Mouse (Mus musculus): ENCODE measurements around the gene Clpx. TPM values are rescaled to one million over a fixed set of nuclear protein-coding genes. Genes with fewer than 3 reads are reported as not detected.
"Not testable (repeated sequence)": the region's sequence is repeated elsewhere in the genome, so short reads cannot be mapped to it uniquely, and the experiment has no call there.

The Clpx gene
- polyA plus RNA-seq, 1 experiment from 2014 or later, result 51.3 TPM

DNA sequence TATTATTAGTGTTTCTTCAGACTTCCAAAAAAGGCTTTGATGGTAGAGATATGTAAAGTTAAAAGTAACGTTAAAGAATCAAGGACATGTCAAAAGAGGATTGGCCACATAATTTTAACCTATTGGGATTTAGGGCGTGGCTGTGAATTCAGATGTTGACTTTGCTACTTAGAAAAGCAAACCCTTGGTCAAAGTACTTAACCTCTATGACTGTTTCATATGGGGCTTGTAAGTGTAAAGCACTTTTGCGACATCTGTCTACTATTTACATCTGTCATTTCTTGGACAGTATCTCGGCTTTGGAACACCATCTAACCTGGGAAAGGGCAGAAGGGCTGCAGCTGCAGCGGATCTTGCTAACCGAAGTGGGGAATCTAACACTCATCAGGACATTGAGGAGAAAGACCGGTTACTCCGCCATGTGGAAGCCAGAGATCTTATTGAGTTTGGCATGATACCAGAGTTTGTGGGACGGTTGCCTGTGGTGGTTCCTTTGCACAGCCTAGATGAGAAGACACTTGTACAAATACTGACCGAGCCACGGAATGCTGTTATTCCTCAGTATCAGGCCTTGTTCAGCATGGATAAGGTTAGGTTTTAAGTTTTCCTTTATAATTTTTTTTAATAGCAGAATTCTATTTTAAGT is 28.3 kb downstream of the Clpx start:
- H3K4me3 ChIP-seq (ENCODE audit: low read depth, low read length), result no peak overlapping the region
- H3K4me2 ChIP-seq (ENCODE audit: low read depth, low read length, severe bottlenecking), result no peak overlapping the region
- no peak overlapping the region for H3K27ac ChIP-seq (ENCODE audit: low read depth, low read length)
- H3K36me3 ChIP-seq (ENCODE audit: control insufficient read depth, insufficient read depth, low read length), result peaks cover 6% of the 10 kb centered on the region; the same call in 1 of the 2 replicates
- no peaks in the 10 kb centered on the region for H3K27me3 ChIP-seq (ENCODE audit: control insufficient read depth, insufficient read depth, low read length)
- ATAC-seq (replicated peaks; ENCODE audit: low FRiP score) (no peak), DNase-seq (ENCODE audit: low spot score) (no peak)
- H3K4me1 ChIP-seq (replicated peaks; ENCODE audit: control insufficient read depth, insufficient read depth, low read length), result no peaks in the 10 kb centered on the region
- no peaks in the 10 kb centered on the region for H3K9me3 ChIP-seq (ENCODE audit: control insufficient read depth, low read length)
- no peak overlapping the region for H3K9ac ChIP-seq (ENCODE audit: low read length)
- WGBS, result 94% methylated on average over 11 of the region's 11 CpGs

DNA sequence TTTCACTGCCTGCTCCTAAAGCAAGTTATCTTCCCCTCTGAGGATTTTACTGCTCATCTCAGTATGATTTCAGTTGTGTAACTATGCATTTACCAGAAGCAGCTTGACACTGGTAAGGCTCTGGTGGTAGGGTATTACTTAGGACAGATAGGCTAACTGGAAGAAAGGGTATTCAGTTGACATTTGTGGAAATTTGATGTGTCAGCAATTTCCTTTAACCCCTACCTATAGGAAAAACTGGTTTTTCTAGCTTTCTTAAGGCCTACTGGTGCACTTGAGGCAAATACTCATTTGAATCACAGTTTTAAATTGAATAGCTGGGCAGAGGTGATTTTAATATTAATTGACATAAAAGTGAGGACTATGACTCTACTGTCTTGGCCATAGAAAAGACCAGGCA is 31.9 kb downstream of the Clpx start:
- H3K4me1 ChIP-seq (replicated peaks; ENCODE audit: control insufficient read depth, insufficient read depth, low read length), result no peaks in the 10 kb centered on the region
- no peaks in the 10 kb centered on the region for H3K9me3 ChIP-seq (ENCODE audit: control insufficient read depth, low read length)
- ATAC-seq (replicated peaks; ENCODE audit: low FRiP score) (no peak), DNase-seq (ENCODE audit: low spot score) (no peak)
- no peak overlapping the region for H3K4me3 ChIP-seq (ENCODE audit: low read depth, low read length)
- peaks cover 6% of the 10 kb centered on the region; the same call in 1 of the 2 replicates for H3K36me3 ChIP-seq (ENCODE audit: control insufficient read depth, insufficient read depth, low read length)
- H3K27me3 ChIP-seq (ENCODE audit: control insufficient read depth, insufficient read depth, low read length), result no peaks in the 10 kb centered on the region
- H3K9ac ChIP-seq (ENCODE audit: low read length), result no peak overlapping the region
- no peak overlapping the region for H3K27ac ChIP-seq (ENCODE audit: low read depth, low read length)
- no peak overlapping the region for H3K4me2 ChIP-seq (ENCODE audit: low read depth, low read length, severe bottlenecking)

- Histone ChIP-seq H3K36me3 (ENCODE audit: control insufficient read depth, insufficient read depth, low read length) (peaks cover 5% of the 10 kb centered on the region; the same call in 1 of the 2 replicates), H3K4me1 (replicated peaks; ENCODE audit: control insufficient read depth, insufficient read depth, low read length) (no peaks in the 10 kb centered on the region), H3K27ac (ENCODE audit: low read depth, low read length) (no peak overlapping the region), H3K4me2 (ENCODE audit: low read depth, low read length, severe bottlenecking) (no peak overlapping the region), H3K27me3 (ENCODE audit: control insufficient read depth, insufficient read depth, low read length) (no peaks in the 10 kb centered on the region), H3K4me3 (ENCODE audit: low read depth, low read length) (no peak overlapping the region), H3K9me3 (ENCODE audit: control insufficient read depth, low read length) (no peaks in the 10 kb centered on the region), H3K9ac (ENCODE audit: low read length) (no peak overlapping the region)
- WGBS, result 96% methylated on average over 2 of the region's 2 CpGs
- ATAC-seq (replicated peaks; ENCODE audit: low FRiP score) (no peak), DNase-seq (ENCODE audit: low spot score) (no peak)
Measured at GRCm38 (mm10) chr9:65327371-65327770, 33.3 kb downstream of the Clpx start.

GRCm38 (mm10) chr9:65333958-65334357 is 39.9 kb downstream of the Clpx start:
- WGBS, result 87% methylated on average over 5 of the region's 5 CpGs
- ATAC-seq (replicated peaks; ENCODE audit: low FRiP score), result no peak

DNA sequence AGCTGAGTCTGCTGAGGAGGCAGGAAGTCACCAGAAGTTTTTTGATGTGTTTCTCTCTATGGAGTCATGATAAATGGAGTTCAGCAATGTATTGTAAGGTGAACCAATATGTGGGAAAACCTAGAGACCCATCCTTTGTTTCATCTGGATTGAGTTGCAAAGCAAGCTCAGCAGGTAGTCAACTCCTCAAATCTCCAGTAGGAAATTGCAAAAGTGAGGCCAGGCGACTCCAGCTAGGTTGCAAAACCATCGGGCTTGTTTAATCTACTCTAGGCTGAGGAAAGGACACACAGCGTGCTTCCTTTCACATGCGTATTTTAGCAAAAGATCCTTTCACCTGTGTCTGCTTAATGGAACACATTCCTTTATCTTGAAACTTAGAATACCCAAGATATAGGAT is 45.1 kb downstream of the Clpx start:
- no peaks in the 10 kb centered on the region for H3K27me3 ChIP-seq (ENCODE audit: control insufficient read depth, insufficient read depth, low read length)
- 81% methylated on average over 4 of the region's 4 CpGs for WGBS
- H3K27ac ChIP-seq (ENCODE audit: low read depth, low read length), result no peak overlapping the region
- H3K4me1 ChIP-seq (replicated peaks; ENCODE audit: control insufficient read depth, insufficient read depth, low read length), result no peaks in the 10 kb centered on the region
- H3K4me2 ChIP-seq (ENCODE audit: low read depth, low read length, severe bottlenecking), result no peak overlapping the region
- H3K9me3 ChIP-seq (ENCODE audit: control insufficient read depth, low read length), result no peaks in the 10 kb centered on the region
- ATAC-seq (replicated peaks; ENCODE audit: low FRiP score) (no peak), DNase-seq (ENCODE audit: low spot score) (no peak)
- no peak overlapping the region for H3K4me3 ChIP-seq (ENCODE audit: low read depth, low read length)
- H3K36me3 ChIP-seq (ENCODE audit: control insufficient read depth, insufficient read depth, low read length), result no peaks in the 10 kb centered on the region
- H3K9ac ChIP-seq (ENCODE audit: low read length), result no peak overlapping the region

More at GRCm38 (mm10) chr9:65333958-65334357, 39.9 kb downstream of the Clpx start:
- DNase-seq (ENCODE audit: low spot score), result no peak
- Histone ChIP-seq H3K4me2 (ENCODE audit: low read depth, low read length, severe bottlenecking) (no peak overlapping the region), H3K4me1 (replicated peaks; ENCODE audit: control insufficient read depth, insufficient read depth, low read length) (no peaks in the 10 kb centered on the region), H3K9ac (ENCODE audit: low read length) (no peak overlapping the region), H3K27me3 (ENCODE audit: control insufficient read depth, insufficient read depth, low read length) (no peaks in the 10 kb centered on the region), H3K27ac (ENCODE audit: low read depth, low read length) (no peak overlapping the region), H3K9me3 (ENCODE audit: control insufficient read depth, low read length) (no peaks in the 10 kb centered on the region), H3K4me3 (ENCODE audit: low read depth, low read length) (no peak overlapping the region), H3K36me3 (ENCODE audit: control insufficient read depth, insufficient read depth, low read length) (no peaks in the 10 kb centered on the region; the same call in 1 of the 2 replicates)

DNA sequence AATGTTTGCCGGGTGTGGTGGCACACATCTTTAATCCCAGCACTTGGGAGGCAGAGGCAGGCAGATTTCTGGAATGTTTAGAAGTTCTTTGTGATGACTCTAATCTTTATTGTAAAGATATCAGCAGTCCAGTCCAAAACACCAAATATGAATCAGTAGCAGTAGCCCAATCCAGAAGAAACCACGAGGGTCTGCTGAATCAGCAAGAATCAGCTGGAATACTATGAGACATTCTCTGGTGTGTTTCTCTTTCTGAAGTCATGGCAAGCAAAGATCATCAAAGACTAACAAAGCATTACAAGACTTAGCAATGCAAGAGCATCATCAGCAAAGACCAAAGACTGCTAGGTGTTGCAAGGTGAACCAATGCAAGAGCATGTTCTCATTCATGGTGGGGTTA is 46.4 kb downstream of the Clpx start:
- ATAC-seq (replicated peaks; ENCODE audit: low FRiP score), result no peak
- Histone ChIP-seq H3K36me3 (ENCODE audit: control insufficient read depth, insufficient read depth, low read length) (no peaks in the 10 kb centered on the region), H3K9ac (ENCODE audit: low read length) (no peak overlapping the region), H3K27me3 (ENCODE audit: control insufficient read depth, insufficient read depth, low read length) (no peaks in the 10 kb centered on the region), H3K4me3 (ENCODE audit: low read depth, low read length) (no peak overlapping the region), H3K4me2 (ENCODE audit: low read depth, low read length, severe bottlenecking) (no peak overlapping the region), H3K27ac (ENCODE audit: low read depth, low read length) (no peak overlapping the region), H3K9me3 (ENCODE audit: control insufficient read depth, low read length) (no peaks in the 10 kb centered on the region), H3K4me1 (replicated peaks; ENCODE audit: control insufficient read depth, insufficient read depth, low read length) (no peaks in the 10 kb centered on the region)
- no peak for DNase-seq (ENCODE audit: low spot score)
- 86% methylated on average over 2 of the region's 2 CpGs for WGBS

GRCm38 (mm10) chr9:65345439-65345838 is 51.4 kb downstream of the Clpx start:
- Histone ChIP-seq H3K27ac (ENCODE audit: low read depth, low read length) (peak overlapping the region; percentile 76; the same call in 1 of the 2 replicates), H3K4me2 (ENCODE audit: low read depth, low read length, severe bottlenecking) (peak overlapping the region; percentile 96; the same call in 1 of the 2 replicates), H3K4me3 (ENCODE audit: low read depth, low read length) (peak overlapping the region; percentile 99), H3K9ac (ENCODE audit: low read length) (peak overlapping the region; percentile 94; the same call in 1 of the 2 replicates)
- H3K4me1 ChIP-seq (replicated peaks; ENCODE audit: control insufficient read depth, insufficient read depth, low read length); H3K36me3 ChIP-seq (ENCODE audit: control insufficient read depth, insufficient read depth, low read length); ATAC-seq (replicated peaks; ENCODE audit: low FRiP score); DNase-seq (ENCODE audit: low spot score); H3K9me3 ChIP-seq (ENCODE audit: control insufficient read depth, low read length); H3K27me3 ChIP-seq (ENCODE audit: control insufficient read depth, insufficient read depth, low read length): not testable (repeated sequence)
- WGBS, result 69% methylated on average over 11 of the region's 11 CpGs

- peak; percentile 92 for ATAC-seq (replicated peaks; ENCODE audit: low FRiP score)
- H3K4me2 ChIP-seq (ENCODE audit: low read depth, low read length, severe bottlenecking), result peak within 1 kb of the TSS; percentile 96
- H3K9me3 ChIP-seq (ENCODE audit: control insufficient read depth, low read length), result no peaks in the 10 kb centered on the region
- peak within 1 kb of the TSS; percentile 76 for H3K27ac ChIP-seq (ENCODE audit: low read depth, low read length)
- peak within 1 kb of the TSS; percentile 99 for H3K4me3 ChIP-seq (ENCODE audit: low read depth, low read length)
- no peaks in the 10 kb centered on the region for H3K36me3 ChIP-seq (ENCODE audit: control insufficient read depth, insufficient read depth, low read length)
- DNase-seq (ENCODE audit: low spot score), result peak; percentile 95
- no peaks in the 10 kb centered on the region; the same call in 1 of the 2 replicates for H3K4me1 ChIP-seq (replicated peaks; ENCODE audit: control insufficient read depth, insufficient read depth, low read length)
- H3K27me3 ChIP-seq (ENCODE audit: control insufficient read depth, insufficient read depth, low read length), result no peaks in the 10 kb centered on the region
- WGBS, result under 1% methylated on average over 55 of the region's 59 CpGs
- H3K9ac ChIP-seq (ENCODE audit: low read length), result peak within 1 kb of the TSS; percentile 94
Measured at GRCm38 (mm10) chr9:65345854-65346475, 51.9 kb downstream of the Clpx start, which contains the start of gene Pdcd7. Pdcd7 (plus strand) TSS chr9:65346104.
